Comparison of ENCODE assay signal across 18 mouse cellular contexts in genomic region chr8:80977231-80977630, GRCm38 (mm10). TPM values are rescaled to one million over a fixed set of nuclear protein-coding genes. Genes with fewer than 3 reads are reported as not detected.
DNase-seq lines count a peak whose midpoint lies in the region; ATAC-seq and TF ChIP-seq lines count a peak whose summit lies in the region.
"Had no signal": no experiment of that assay in that cellular context is flagged by ENCODE, and none has a peak within 500 bp of the region (broad histone marks: within the 10 kb centered on the region; RNA-seq: fewer than 3 reads in every experiment).

No protein-coding gene starts in this region.

- WGBS in heart, adult 2 months: 20% methylated on average over 1 of the region's 1 CpGs
- WGBS in lung, embryonic 14.5 days: 64% methylated on average over 1 of the region's 1 CpGs

- no peak for TF ChIP-seq POLR2A in heart, adult 2 months (IDR thresholded peaks at IDR 0.05; ENCODE audit: insufficient read depth, low read depth, low read length)

- H3K4me3 ChIP-seq in heart, adult 2 months: no peak overlapping the region
- H3K4me3 ChIP-seq in lung, embryonic 14.5 days (ENCODE audit: low read depth, low read length): no peak overlapping the region
- H3K4me3 ChIP-seq: forebrain, embryonic 15.5 days; liver, embryonic 13.5 days had no signal

- H3K27ac ChIP-seq in heart, adult 2 months: peak overlapping the region; percentile 80
- H3K27ac ChIP-seq in lung, embryonic 14.5 days (ENCODE audit: low read depth): no peak overlapping the region
- H3K27ac ChIP-seq: forebrain, embryonic 15.5 days; liver, embryonic 13.5 days had no signal

- no peak for DNase-seq in heart, adult 2 months
- DNase-seq in heart, adult 11 months: no peak
- DNase-seq in lung, embryonic 14.5 days: peak; percentile 26
- DNase-seq in lung, adult 18-20 months: no peak
- peak; percentile 25 for DNase-seq in NIH3T3 (ENCODE audit: low read depth)
- DNase-seq in brain, adult 2 months (ENCODE audit: low read depth, low spot score): peak; percentile 37
- no peak for DNase-seq in embryo, embryonic 11 days
- DNase-seq: B cell, adult 2 months; cerebellum, adult 11-12 months; cerebellum, postnatal 14 days; kidney, adult 18-20 months; kidney, postnatal 25 days; layer of hippocampus, adult 9-11 months; liver, embryonic 13.5 days; retina, postnatal 1 day; thymus, adult 2 months had no signal

- no peak for TF ChIP-seq CTCF in heart, adult 2 months (IDR thresholded peaks at IDR 0.05)
- TF ChIP-seq CTCF in lung, embryonic 14.5 days (IDR thresholded peaks at IDR 0.05; ENCODE audit: low read depth): no peak

- ATAC-seq in lung, embryonic 14.5 days (ENCODE audit: insufficient read depth): no peak
- ATAC-seq: forebrain, embryonic 15.5 days had no signal

- H3K27me3 ChIP-seq in heart, adult 2 months (ENCODE audit: control insufficient read depth, insufficient read depth, low read length): no peaks in the 10 kb centered on the region
- no peaks in the 10 kb centered on the region for H3K27me3 ChIP-seq in lung, embryonic 14.5 days (ENCODE audit: insufficient read depth, low read length)
- H3K27me3 ChIP-seq: forebrain, embryonic 15.5 days; liver, embryonic 13.5 days had no signal

- no peak overlapping the region for H3K4me2 ChIP-seq in lung, embryonic 14.5 days
- H3K4me2 ChIP-seq: forebrain, embryonic 15.5 days; liver, embryonic 13.5 days; midbrain, embryonic 11.5 days had no signal

- intact Hi-C loops in heart, adult 2 months (cut with DNase I): no loop called here

- H3K36me3 ChIP-seq in heart, adult 2 months (ENCODE audit: control insufficient read depth, insufficient read depth, low read length): peaks cover 14% of the 10 kb centered on the region
- peaks cover 22% of the 10 kb centered on the region for H3K36me3 ChIP-seq in lung, embryonic 14.5 days (ENCODE audit: insufficient read depth)

- H3K9ac ChIP-seq in heart, adult 2 months (ENCODE audit: low read depth, low read length): no peak overlapping the region
- H3K9ac ChIP-seq in lung, embryonic 14.5 days: no peak overlapping the region
- H3K9ac ChIP-seq: forebrain, embryonic 15.5 days; liver, embryonic 13.5 days had no signal

- H3K9me3 ChIP-seq in lung, embryonic 14.5 days (ENCODE audit: low read depth, low read length): no peaks in the 10 kb centered on the region
- H3K9me3 ChIP-seq: forebrain, embryonic 15.5 days; liver, embryonic 13.5 days had no signal

- H3K4me1 ChIP-seq in heart, adult 2 months (ENCODE audit: control insufficient read depth, insufficient read depth, low read length): peaks cover 6% of the 10 kb centered on the region
- H3K4me1 ChIP-seq in lung, embryonic 14.5 days (ENCODE audit: insufficient read depth): no peaks in the 10 kb centered on the region
- H3K4me1 ChIP-seq: liver, embryonic 13.5 days had no signal

- H3K79me2 ChIP-seq in heart, adult 2 months (replicated peaks; ENCODE audit: control insufficient read depth, insufficient read depth, low read length): no peaks in the 10 kb centered on the region

- TF ChIP-seq EP300 in heart, adult 2 months (IDR thresholded peaks at IDR 0.05; ENCODE audit: insufficient read depth, low read depth, low read length): no peak

RNA-seq across cellular contexts. Expression of gene Usp38, which starts 37.5 kb away (rescaled TPM):
- total RNA-seq in heart, adult 2 months (2021): 10 to 100 TPM; 17.7 to 18.9 TPM
- 5.1 and 7.8 TPM in 2 replicates for polyA plus RNA-seq in heart, adult 2 months (2012; rRNA removed)
- 23.2 and 24.8 TPM in 2 replicates for polyA plus RNA-seq in lung, embryonic 14.5 days (2014; fragmentation: Nextera tagmentation; extraction: Ambion mirVana)

Comparison
In these comparisons a context has a peak if more than half of its experiments do, and no peak if none do; other contexts are left out.
1. DNase-seq: peak in lung, embryonic 14.5 days (single experiment), NIH3T3 (single experiment) and brain, adult 2 months (single experiment); none in heart, adult 2 months (0 of 2), heart, adult 11 months (single experiment), lung, adult 18-20 months (0 of 2) and embryo, embryonic 11 days (single experiment).